Mouse (Mus musculus) lung, postnatal 0 days (tissue): Measurements from ENCODE around the gene Wasf2.

Experiments
- CTCF ChIP-seq: IDR thresholded peaks from 2 replicates; pipeline ENCODE4 v1.5.1; 2016; ENCODE audit warnings: antibody characterized with exemption, mild to moderate bottlenecking
- EP300 ChIP-seq: IDR thresholded peaks from 2 replicates; pipeline ENCODE4 v1.6.1; 2016; ENCODE audit warnings: antibody characterized with exemption, mild to moderate bottlenecking, control low read depth

- TF ChIP-seq CTCF (no peak), EP300 (no peak)
These were observed 54.0 kb downstream of the Wasf2 start for GRCm38 (mm10) chr4:133184031-133184897.
